Mouse (Mus musculus) E14TG2a.4 (cell line): Measurements from ENCODE around the gene 2410137M14Rik.
"Not testable (repeated sequence)": the region's sequence is repeated elsewhere in the genome, so short reads cannot be mapped to it uniquely, and the experiment has no call there.

Experiments
- H3K27me3 ChIP-seq: 2 replicates; pipeline ENCODE4 v1.6.1; 2014; ENCODE audit warnings: low read length, control low read depth; ENCODE audit not compliant: insufficient read depth
- H3K36me3 ChIP-seq: 2 replicates; pipeline ENCODE4 v1.6.1; 2014; ENCODE audit warnings: low read length, control low read depth; ENCODE audit not compliant: insufficient read depth
- H3K4me1 ChIP-seq: replicated peaks from 2 replicates; pipeline ENCODE4 v1.6.1; 2014; ENCODE audit warnings: low read depth, low read length, control low read depth
- H3K4me3 ChIP-seq: replicated peaks from 2 replicates; pipeline ENCODE4 v1.5.1; 2014; ENCODE audit warnings: mild to moderate bottlenecking, low read length
- H3K9me3 ChIP-seq: 2 replicates; pipeline ENCODE4 v1.6.1; 2014; ENCODE audit warnings: low read length, control low read depth
- CTCF ChIP-seq: conservative IDR thresholded peaks from 2 replicates; pipeline ENCODE4 v1.5.1; 2014; ENCODE audit warnings: low read length
- NANOG ChIP-seq: IDR thresholded peaks from 2 replicates; pipeline ENCODE4 v1.6.1; 2014; ENCODE audit warnings: borderline replicate concordance, low read length, mixed read lengths
- POU5F1 ChIP-seq: IDR thresholded peaks from 2 replicates; pipeline ENCODE4 v1.6.1; 2014; ENCODE audit warnings: low read length, borderline replicate concordance

Gene 2410137M14Rik

DNA sequence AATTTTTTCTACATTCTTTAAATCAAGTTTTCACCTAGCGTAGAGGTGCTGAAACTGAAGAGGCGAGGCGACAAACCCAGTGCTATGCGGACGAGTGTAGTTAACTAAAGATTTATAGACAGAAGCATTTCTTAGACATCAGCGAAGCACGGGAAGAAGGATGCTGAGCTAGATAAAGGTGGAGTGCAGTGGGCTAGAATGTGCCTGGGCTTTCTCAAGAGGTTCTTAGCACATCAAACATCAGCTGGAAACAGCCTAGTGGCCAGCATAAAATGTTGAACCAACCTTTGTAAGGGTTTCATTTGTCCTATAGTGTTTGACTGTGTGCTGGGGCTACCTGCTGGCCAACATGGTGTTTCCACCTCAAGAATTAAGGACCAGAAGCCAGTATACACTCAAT lies 19.8 kb upstream of the 2410137M14Rik start, which contains the start of gene Zfp57:
Gene Zfp57, plus strand, starts transcription at position 301 of the 400 bp plus-strand sequence.
- Histone ChIP-seq H3K4me1 (peaks cover 82% of the 10 kb centered on the region), H3K4me3 (peak within 1 kb of the TSS; percentile 40; the same call in 1 of the 2 replicates), H3K9me3 (no peaks in the 10 kb centered on the region), H3K36me3 (peaks cover 27% of the 10 kb centered on the region), H3K27me3 (no peaks in the 10 kb centered on the region)
- TF ChIP-seq POU5F1 = no peak
- no peak for TF ChIP-seq NANOG
- no peak for TF ChIP-seq CTCF

DNA sequence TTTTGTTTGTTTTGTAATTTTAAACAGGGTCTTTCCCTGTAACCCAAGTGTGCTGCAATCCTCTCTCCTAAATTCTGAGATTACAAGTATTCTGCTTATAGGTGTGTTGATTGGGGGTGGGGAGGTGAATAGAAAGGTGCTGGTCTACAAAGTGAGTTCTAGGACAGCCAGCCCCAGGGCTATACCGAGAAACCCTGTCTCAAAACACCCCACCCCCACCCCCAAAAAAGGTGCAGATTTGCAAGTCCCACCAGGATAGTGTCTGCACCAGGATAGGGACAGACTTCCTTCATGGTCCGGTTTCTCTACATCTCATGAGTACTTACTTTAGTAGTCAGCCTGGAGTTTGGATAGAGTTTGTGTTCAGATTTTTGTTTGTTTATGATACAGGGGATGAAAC lies 17.4 kb upstream of the 2410137M14Rik start:
- Histone ChIP-seq H3K4me1 (peaks cover 81% of the 10 kb centered on the region), H3K4me3 (peak overlapping the region; percentile 33), H3K27me3 (no peaks in the 10 kb centered on the region), H3K9me3 (no peaks in the 10 kb centered on the region), H3K36me3 (peaks cover 3% of the 10 kb centered on the region)
- no peak for TF ChIP-seq POU5F1
- TF ChIP-seq CTCF = no peak
- TF ChIP-seq NANOG = no peak

DNA sequence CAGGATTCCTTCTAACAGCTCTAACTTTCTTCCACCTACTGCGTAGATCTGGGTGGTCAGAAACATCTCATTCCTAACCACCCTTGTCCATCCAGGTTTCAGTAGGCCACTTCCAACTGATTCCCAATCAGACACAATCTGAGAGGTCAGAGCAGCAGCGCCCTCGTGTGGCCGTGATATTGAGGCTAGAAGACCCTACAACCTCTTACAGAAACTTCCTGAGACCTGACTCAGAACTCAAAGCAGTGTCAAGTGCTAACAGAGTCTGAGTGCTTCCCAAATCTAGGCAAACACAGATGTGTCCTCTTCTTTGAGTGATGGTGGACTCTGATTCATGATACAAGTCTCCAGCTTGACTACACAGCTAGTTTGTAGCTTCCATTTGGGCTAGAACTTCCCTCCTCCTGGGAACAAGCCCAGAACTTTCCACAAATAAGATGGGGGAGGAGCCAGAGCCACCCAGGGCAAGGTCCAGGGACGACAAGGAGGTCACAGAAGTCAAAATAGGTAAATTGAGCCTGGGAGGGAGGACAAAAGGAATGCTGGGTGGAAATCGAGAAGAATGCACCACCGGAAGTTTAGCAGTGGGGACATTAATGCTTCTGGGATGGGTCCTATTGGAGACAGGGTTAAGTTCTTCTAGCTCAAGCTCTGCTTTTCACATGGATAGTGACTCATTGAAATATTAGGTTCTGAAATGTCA lies 16.1 kb upstream of the 2410137M14Rik start:
- Histone ChIP-seq H3K36me3 (no peaks in the 10 kb centered on the region), H3K27me3 (no peaks in the 10 kb centered on the region), H3K4me1 (peaks cover 92% of the 10 kb centered on the region), H3K4me3 (peak overlapping the region; percentile 33; the same call in 1 of the 2 replicates), H3K9me3 (no peaks in the 10 kb centered on the region)
- TF ChIP-seq CTCF = peak; percentile 67
- peak; percentile 52; the same call in 1 of the 2 replicates for TF ChIP-seq NANOG
- TF ChIP-seq POU5F1 = no peak

DNA sequence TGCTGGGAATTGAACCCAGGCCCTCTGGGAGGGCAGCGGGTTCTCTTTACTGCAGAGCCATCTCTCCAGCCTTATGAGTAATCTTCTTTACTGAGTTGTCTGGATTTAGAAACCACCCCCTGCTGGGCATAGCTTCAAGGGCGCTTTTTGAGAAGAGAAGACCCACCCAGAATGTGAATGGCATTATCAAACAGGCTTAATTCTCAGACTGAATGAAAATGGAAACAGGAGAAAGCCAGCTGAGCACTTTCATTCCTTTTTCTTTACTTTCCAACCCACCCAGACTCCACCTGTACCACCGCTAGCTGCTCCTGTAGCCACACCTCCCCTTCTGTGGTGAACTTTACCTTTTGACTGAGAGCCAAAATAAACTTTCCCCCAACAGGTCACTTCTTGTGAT lies 14.4 kb upstream of the 2410137M14Rik start:
- no peak for TF ChIP-seq POU5F1
- TF ChIP-seq NANOG = peak; percentile 75; the same call in 1 of the 2 replicates
- H3K4me1 ChIP-seq = peaks cover 95% of the 10 kb centered on the region
- H3K36me3 ChIP-seq = no peaks in the 10 kb centered on the region
- H3K9me3 ChIP-seq = no peaks in the 10 kb centered on the region
- peak overlapping the region; percentile 21; the same call in 1 of the 2 replicates for H3K4me3 ChIP-seq
- no peaks in the 10 kb centered on the region for H3K27me3 ChIP-seq

DNA sequence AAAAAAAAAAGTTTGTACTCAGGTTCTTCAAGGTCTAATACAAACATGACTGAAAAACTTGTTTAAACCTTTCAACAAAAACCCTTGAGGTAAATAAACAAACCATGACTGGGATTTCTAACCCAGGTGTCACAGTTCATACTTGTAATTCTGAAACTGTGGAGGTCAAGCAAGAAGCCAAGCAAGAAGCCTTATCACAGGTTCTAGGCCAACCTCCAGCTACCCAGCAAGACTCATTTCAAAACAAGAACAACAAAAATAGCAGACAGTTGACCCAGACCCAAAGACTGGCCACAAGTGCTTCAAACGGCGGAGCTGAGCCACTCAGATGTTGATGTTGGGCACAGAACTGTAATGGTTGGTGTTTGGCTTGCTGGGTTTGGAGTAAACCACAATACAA lies 13.5 kb upstream of the 2410137M14Rik start:
- peaks cover 94% of the 10 kb centered on the region for H3K4me1 ChIP-seq

DNA sequence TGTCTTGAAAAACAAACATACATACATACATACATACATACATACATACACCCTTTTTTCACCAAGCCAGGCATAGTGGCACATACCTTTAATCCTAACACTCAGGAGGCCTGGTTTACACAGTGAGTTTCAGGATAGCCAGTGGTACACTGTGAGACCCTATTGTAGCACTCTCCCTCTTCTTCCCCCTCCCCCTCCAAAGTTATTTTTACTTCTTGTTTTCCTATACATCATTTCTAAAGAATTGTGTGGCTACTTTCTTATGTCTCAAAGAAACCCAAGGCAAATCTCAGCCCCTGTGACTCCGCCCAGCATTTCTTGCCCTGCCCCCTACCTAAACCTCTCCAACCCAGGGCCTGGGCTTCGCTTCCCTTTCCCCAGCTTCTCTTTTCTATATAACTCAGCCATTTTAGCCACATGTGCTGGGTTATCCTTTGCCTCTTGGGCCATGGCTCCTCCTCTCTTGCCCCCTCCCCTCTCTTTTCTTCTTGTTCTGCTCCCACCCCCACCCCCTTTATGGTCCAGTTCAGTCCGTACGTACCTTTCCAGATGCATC lies 12.8 kb upstream of the 2410137M14Rik start:
- no peak for TF ChIP-seq NANOG
- no peak for TF ChIP-seq POU5F1
- TF ChIP-seq CTCF = no peak
- Histone ChIP-seq H3K27me3 (no peaks in the 10 kb centered on the region), H3K36me3 (no peaks in the 10 kb centered on the region), H3K4me1 (peaks cover 94% of the 10 kb centered on the region), H3K4me3 (peak overlapping the region; percentile 59), H3K9me3 (no peaks in the 10 kb centered on the region)

More for the DNA sequence above, 13.5 kb upstream of the 2410137M14Rik start:
- TF ChIP-seq NANOG (no peak), CTCF (no peak), POU5F1 (no peak)
- Histone ChIP-seq H3K9me3 (no peaks in the 10 kb centered on the region), H3K27me3 (no peaks in the 10 kb centered on the region), H3K36me3 (no peaks in the 10 kb centered on the region), H3K4me3 (peak overlapping the region; percentile 21; the same call in 1 of the 2 replicates)

DNA sequence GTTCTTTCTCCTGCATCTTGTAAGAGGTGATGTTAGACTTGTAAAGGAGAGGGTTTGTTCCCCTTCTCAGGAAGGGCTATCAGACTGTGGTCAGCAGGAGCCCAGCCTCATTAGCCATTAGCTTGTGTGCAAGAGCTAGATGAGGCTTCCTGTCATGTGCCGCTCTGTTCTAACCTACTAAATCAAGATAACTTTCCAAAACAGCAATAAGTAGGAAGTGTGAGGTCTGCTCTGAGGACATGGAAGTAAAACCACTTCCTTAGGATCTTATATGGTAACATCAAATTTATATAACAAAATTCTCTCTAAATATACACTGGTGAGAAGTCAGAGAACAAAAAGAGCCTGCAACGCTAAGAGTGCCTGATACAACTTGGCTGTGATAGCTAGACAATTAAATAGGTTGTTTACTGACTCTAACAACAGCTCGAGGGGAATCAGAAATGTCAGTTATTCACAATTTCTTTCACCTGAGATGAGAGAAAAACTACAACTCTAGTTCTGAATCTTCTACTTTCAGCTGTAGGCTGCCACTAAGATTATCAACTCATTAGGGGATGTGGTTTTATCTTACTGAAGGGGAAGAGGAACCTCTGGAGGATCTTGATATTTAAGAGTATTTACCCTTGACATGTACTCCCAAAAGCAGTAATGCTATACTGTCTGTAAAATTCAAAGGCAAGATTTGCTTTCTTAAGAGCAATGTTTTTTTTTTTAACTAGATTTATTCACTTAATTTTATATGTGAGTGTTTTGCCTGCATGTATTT lies 11.5 kb upstream of the 2410137M14Rik start:
- no peaks in the 10 kb centered on the region for H3K9me3 ChIP-seq
- no peak for TF ChIP-seq CTCF
- TF ChIP-seq NANOG = no peak
- TF ChIP-seq POU5F1 = no peak
- peaks cover 89% of the 10 kb centered on the region for H3K4me1 ChIP-seq
- H3K4me3 ChIP-seq = no peak overlapping the region
- peaks cover 3% of the 10 kb centered on the region for H3K36me3 ChIP-seq
- H3K27me3 ChIP-seq = no peaks in the 10 kb centered on the region

DNA sequence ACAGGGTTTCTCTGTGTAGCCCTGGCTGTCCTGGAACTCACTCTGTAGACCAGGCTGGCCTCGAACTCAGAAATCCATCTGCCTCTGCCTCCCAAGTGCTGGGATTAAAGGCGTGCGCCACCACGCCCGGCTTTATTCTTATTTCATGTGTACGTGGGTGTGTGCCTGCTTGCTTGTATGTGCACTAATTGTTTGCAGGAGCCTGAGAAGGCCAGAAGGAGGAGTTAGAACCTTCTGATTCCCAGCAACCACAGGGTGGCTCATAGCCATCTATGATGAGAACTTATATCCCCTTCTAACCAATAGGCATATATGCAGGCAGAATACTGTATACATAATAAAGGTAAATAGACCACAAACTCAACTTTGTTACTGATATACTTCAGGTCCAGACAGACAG lies 9.6 kb upstream of the 2410137M14Rik start:
- H3K27me3 ChIP-seq, H3K4me3 ChIP-seq, H3K9me3 ChIP-seq: not testable (repeated sequence)
- Histone ChIP-seq H3K36me3 (peaks cover 19% of the 10 kb centered on the region), H3K4me1 (peaks cover 88% of the 10 kb centered on the region)
